Mouse (Mus musculus): Measurements from ENCODE around the gene Rps11. TPM values are rescaled to one million over a fixed set of nuclear protein-coding genes. Genes with fewer than 3 reads are reported as not detected.
"Not testable (repeated sequence)": the region's sequence is repeated elsewhere in the genome, so short reads cannot be mapped to it uniquely, and the experiment has no call there.

Gene Rps11
- polyA plus RNA-seq, 1 experiment = 325 TPM

DNA sequence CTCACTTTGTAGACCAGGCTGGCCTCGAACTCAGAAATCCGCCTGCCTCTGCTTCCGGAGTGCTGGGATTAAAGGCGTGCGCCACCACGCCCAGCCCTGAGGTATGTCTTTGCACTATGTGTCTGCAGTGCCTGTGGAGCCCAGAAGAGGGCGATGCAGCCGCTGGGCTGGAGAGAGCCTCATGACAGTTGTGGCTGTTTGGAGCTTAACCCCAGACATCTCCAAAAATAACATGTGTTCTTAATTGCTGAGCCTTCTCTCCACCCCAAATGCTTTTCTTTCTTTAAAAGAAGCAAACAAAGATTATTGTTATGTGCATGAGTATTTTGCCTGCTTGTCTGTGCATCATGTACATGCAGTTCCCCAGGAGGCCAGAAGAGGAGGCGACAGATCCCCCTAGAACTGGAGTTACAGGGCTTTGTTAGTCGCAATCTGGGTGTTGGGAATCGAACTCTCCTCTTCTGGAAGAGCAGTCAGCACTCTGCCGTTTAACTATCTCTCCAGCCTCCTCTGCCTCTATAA lies 30.8 kb upstream of the Rps11 start:
- Histone ChIP-seq H3K27me3 (ENCODE audit: control insufficient read depth, insufficient read depth, low read length) (no peaks in the 10 kb centered on the region), H3K27ac (ENCODE audit: insufficient read depth, low read length) (no peak overlapping the region), H3K36me3 (ENCODE audit: control insufficient read depth, insufficient read depth, low read length) (peaks cover 6% of the 10 kb centered on the region), H3K4me1 (ENCODE audit: control insufficient read depth, insufficient read depth, insufficient read length) (no peaks in the 10 kb centered on the region; the same call in 1 of the 2 replicates), H3K4me3 (ENCODE audit: extremely low read depth, insufficient read depth, insufficient read length) (no peak overlapping the region)
- WGBS = 78% methylated on average over 12 of the region's 12 CpGs
- TF ChIP-seq CTCF (IDR thresholded peaks at IDR 0.05; ENCODE audit: extremely low read depth, insufficient read depth, insufficient read length, insufficient replicate concordance) (peak; percentile 7; the same call in 1 of the 2 replicates), POLR2A (IDR thresholded peaks at IDR 0.05; ENCODE audit: low read depth, low read length) (no peak)
- peak in 1 of 2 experiments; percentile 22 for DNase-seq (ENCODE audit: low read depth in 1 of 2, low spot score in 2 of 2)

DNA sequence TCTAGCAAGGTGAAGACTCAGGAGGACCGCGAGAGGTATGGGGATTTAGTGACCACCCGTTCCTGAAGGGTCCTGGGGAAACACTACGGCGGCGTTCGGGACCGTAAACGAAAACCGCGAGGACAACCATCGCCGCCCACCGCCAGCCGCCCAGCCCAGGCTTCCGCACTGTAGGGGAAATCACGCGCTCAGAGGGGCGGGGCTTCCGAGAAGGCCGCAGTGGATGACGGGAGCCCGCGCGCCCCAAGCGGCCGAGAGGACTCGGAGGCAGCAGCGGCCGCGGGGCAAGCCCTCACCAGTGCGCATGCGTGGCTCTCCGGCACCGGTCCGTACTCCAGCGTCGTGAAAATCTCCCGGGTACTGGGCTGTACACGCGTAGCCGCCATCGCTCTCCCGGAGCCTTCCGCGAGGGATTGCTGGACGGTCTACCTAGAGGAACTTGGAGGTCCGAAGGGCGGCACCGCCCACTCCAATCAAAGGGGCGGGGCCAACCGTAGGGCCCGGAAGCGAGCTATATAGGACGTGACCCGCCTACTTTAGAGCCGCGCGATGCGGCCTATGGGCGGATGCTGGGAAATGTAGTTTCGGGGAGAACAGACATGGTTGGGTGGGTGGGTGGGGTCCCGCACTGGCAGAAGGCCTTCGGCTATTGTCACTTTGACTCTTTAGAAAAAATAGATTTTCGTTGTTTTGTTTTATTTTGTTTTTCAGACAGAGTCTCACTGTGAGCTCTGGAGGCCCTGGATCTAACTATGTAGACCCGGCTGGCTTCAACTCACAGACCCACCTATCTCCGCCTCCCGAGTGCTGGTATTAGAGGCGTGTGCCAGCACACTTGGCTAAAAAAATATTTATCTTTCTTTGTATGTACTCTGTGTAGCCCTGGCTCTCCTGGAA lies 30.1 kb upstream of the Rps11 start, which contains the start of the genes Pih1d1 and Aldh16a1:
Gene Pih1d1 (plus strand): TSS at position 208 of the 897 bp plus-strand sequence.
Gene Aldh16a1 (minus strand): TSS at position 489 of the 897 bp plus-strand sequence.
- DNase-seq (ENCODE audit: low read depth in 1 of 2, low spot score in 2 of 2) = peak; percentile 93 to 96
- WGBS = 2% methylated on average over 69 of the region's 69 CpGs
- peak; percentile 97 for TF ChIP-seq POLR2A (IDR thresholded peaks at IDR 0.05; ENCODE audit: low read depth, low read length)
- TF ChIP-seq CTCF (IDR thresholded peaks at IDR 0.05; ENCODE audit: extremely low read depth, insufficient read depth, insufficient read length, insufficient replicate concordance) = peak; percentile 55; the same call in 1 of the 2 replicates
- Histone ChIP-seq H3K4me1 (ENCODE audit: control insufficient read depth, insufficient read depth, insufficient read length) (no peaks in the 10 kb centered on the region; the same call in 1 of the 2 replicates), H3K27me3 (ENCODE audit: control insufficient read depth, insufficient read depth, low read length) (no peaks in the 10 kb centered on the region), H3K27ac (ENCODE audit: insufficient read depth, low read length) (peak within 1 kb of the TSS; percentile 97), H3K36me3 (ENCODE audit: control insufficient read depth, insufficient read depth, low read length) (peaks cover 4% of the 10 kb centered on the region), H3K4me3 (ENCODE audit: extremely low read depth, insufficient read depth, insufficient read length) (peak within 1 kb of the TSS; percentile 92)

DNA sequence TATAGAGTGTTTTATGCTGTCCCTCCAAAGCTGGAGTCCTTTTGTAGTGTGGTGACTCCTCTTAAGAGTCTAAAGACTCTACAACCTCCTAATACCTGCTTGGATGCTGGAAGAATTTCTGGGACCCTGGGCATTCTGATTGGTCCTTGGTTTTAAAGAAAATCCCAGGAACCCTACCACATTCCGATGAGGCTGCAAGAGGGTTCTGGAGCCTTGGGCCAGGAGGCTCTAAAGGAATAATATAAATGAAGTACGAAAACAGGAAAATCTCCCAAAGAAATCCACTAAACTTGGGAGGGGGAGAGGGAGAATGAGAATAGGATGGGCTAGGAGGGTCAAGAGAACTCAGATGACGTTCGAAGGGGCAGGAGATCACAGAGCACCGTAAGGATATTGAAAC lies 29.3 kb upstream of the Rps11 start:
- WGBS = 3% methylated on average over 5 of the region's 5 CpGs
- TF ChIP-seq CTCF (IDR thresholded peaks at IDR 0.05; ENCODE audit: extremely low read depth, insufficient read depth, insufficient read length, insufficient replicate concordance) (no peak), POLR2A (IDR thresholded peaks at IDR 0.05; ENCODE audit: low read depth, low read length) (no peak)
- no peak for DNase-seq (ENCODE audit: low read depth in 1 of 2, low spot score in 2 of 2)
- peak overlapping the region; percentile 92 for H3K4me3 ChIP-seq (ENCODE audit: extremely low read depth, insufficient read depth, insufficient read length)
- H3K36me3 ChIP-seq (ENCODE audit: control insufficient read depth, insufficient read depth, low read length) = peaks cover 2% of the 10 kb centered on the region
- H3K4me1 ChIP-seq (ENCODE audit: control insufficient read depth, insufficient read depth, insufficient read length) = no peaks in the 10 kb centered on the region; the same call in 1 of the 2 replicates
- peak overlapping the region; percentile 97 for H3K27ac ChIP-seq (ENCODE audit: insufficient read depth, low read length)
- H3K27me3 ChIP-seq (ENCODE audit: control insufficient read depth, insufficient read depth, low read length) = no peaks in the 10 kb centered on the region

DNA sequence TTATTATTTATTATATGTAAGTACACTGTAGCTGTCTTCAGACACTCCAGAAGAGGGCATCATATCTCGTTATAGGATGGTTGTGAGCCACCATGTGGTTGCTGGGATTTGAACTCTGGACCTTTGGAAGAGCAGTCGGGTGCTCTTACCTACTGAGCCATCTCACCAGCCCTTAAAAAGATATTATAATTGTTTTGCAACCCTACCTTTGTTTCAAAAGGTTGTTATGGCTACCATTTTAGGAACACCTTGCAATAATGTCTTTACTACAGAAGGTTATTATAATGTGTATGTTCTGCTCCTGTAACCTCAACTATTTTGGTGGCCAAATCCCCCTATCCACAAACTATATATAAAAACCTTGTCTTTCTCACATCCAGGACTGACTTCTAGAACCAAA lies 28.8 kb upstream of the Rps11 start:
- H3K36me3 ChIP-seq (ENCODE audit: control insufficient read depth, insufficient read depth, low read length); H3K27ac ChIP-seq (ENCODE audit: insufficient read depth, low read length); H3K4me3 ChIP-seq (ENCODE audit: extremely low read depth, insufficient read depth, insufficient read length); H3K27me3 ChIP-seq (ENCODE audit: control insufficient read depth, insufficient read depth, low read length); H3K4me1 ChIP-seq (ENCODE audit: control insufficient read depth, insufficient read depth, insufficient read length); DNase-seq (ENCODE audit: low read depth in 1 of 2, low spot score in 2 of 2): not testable (repeated sequence)
- 84% methylated on average over 2 of the region's 2 CpGs for WGBS

DNA sequence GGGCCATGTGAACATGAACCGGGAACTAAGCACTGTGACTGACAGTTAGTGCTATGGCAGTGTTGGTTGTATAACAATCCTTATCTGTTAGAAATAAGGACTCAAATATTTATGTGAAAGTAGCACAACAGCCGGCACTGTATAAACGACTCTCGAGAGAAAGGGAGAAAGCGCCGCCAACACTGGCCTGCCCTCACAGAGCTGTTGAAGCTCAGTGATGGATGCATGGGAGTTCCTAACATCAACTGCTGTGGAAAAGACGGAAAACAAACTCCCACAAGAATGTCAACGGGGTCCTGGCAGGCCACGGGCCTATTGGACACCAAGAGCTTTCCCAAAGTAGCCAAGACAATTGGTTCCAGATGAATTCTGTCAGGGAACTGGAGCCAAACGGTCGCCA lies 27.1 kb upstream of the Rps11 start:
- no peak for TF ChIP-seq POLR2A (IDR thresholded peaks at IDR 0.05; ENCODE audit: low read depth, low read length)
- TF ChIP-seq CTCF (IDR thresholded peaks at IDR 0.05; ENCODE audit: extremely low read depth, insufficient read depth, insufficient read length, insufficient replicate concordance) = no peak
- no peak for DNase-seq (ENCODE audit: low read depth in 1 of 2, low spot score in 2 of 2)
- WGBS = 77% methylated on average over 11 of the region's 11 CpGs
- H3K27ac ChIP-seq (ENCODE audit: insufficient read depth, low read length) = no peak overlapping the region
- no peaks in the 10 kb centered on the region for H3K27me3 ChIP-seq (ENCODE audit: control insufficient read depth, insufficient read depth, low read length)
- peaks cover 12% of the 10 kb centered on the region for H3K36me3 ChIP-seq (ENCODE audit: control insufficient read depth, insufficient read depth, low read length)
- no peak overlapping the region for H3K4me3 ChIP-seq (ENCODE audit: extremely low read depth, insufficient read depth, insufficient read length)
- no peaks in the 10 kb centered on the region; the same call in 1 of the 2 replicates for H3K4me1 ChIP-seq (ENCODE audit: control insufficient read depth, insufficient read depth, insufficient read length)

DNA sequence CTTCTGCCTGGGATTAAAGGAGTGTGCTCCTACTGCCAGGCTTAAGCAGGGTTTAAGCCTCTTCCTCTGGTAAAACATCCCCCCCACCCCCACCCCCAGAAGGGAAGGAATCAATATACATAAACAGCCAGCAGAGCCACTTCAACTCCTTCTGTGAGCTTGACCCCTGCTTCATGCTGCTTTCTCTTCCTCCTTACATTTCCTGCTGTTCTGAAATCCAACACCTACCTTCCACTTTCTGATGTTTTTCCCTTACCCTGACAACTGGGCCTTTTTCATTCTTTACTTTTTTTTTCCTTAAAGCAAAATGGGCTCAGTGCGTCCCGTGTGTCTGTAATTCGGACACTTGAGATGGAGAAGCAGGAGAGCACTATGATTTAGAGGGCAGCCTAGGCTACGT lies 26.1 kb upstream of the Rps11 start:
- 77% methylated on average over 4 of the region's 4 CpGs for WGBS
- Histone ChIP-seq H3K36me3 (ENCODE audit: control insufficient read depth, insufficient read depth, low read length) (peaks cover 17% of the 10 kb centered on the region), H3K4me3 (ENCODE audit: extremely low read depth, insufficient read depth, insufficient read length) (no peak overlapping the region), H3K4me1 (ENCODE audit: control insufficient read depth, insufficient read depth, insufficient read length) (no peaks in the 10 kb centered on the region; the same call in 1 of the 2 replicates), H3K27me3 (ENCODE audit: control insufficient read depth, insufficient read depth, low read length) (no peaks in the 10 kb centered on the region), H3K27ac (ENCODE audit: insufficient read depth, low read length) (peak overlapping the region; percentile 25)
- TF ChIP-seq POLR2A (IDR thresholded peaks at IDR 0.05; ENCODE audit: low read depth, low read length) (no peak), CTCF (IDR thresholded peaks at IDR 0.05; ENCODE audit: extremely low read depth, insufficient read depth, insufficient read length, insufficient replicate concordance) (no peak)
- no peak for DNase-seq (ENCODE audit: low read depth in 1 of 2, low spot score in 2 of 2)
